Mouse (Mus musculus) spleen, adult 12 weeks (tissue): ENCODE measurements around the gene Sorcs2.
"Not testable (repeated sequence)": the region's sequence is repeated elsewhere in the genome, so short reads cannot be mapped to it uniquely, and the experiment has no call there.

Experiments used
- DNase-seq: peaks from one replicate; pipeline ENCODE4 v3.0.0; 2022; ENCODE audit warnings: low spot score

The Sorcs2 gene

GRCm38 (mm10) chr5:36390591-36390927 lies 7.4 kb downstream of the Sorcs2 start:
- not testable (repeated sequence) for DNase-seq

GRCm38 (mm10) chr5:36389731-36390590 lies 8.0 kb downstream of the Sorcs2 start:
- no peak for DNase-seq

GRCm38 (mm10) chr5:36385062-36385461 lies 12.9 kb downstream of the Sorcs2 start:
- DNase-seq = no peak

GRCm38 (mm10) chr5:36383431-36383830 lies 14.5 kb downstream of the Sorcs2 start:
- DNase-seq = no peak

- no peak for DNase-seq
Observed at GRCm38 (mm10) chr5:36382721-36383120, 15.2 kb downstream of the Sorcs2 start.

- no peak for DNase-seq
Observed at GRCm38 (mm10) chr5:36382134-36382693, 15.7 kb downstream of the Sorcs2 start.

- DNase-seq = no peak
Observed at GRCm38 (mm10) chr5:36379938-36380511, 17.9 kb downstream of the Sorcs2 start.

- DNase-seq = no peak
Observed at GRCm38 (mm10) chr5:36378370-36378738, 19.6 kb downstream of the Sorcs2 start.

- DNase-seq = no peak
Observed at GRCm38 (mm10) chr5:36377456-36378369, 20.2 kb downstream of the Sorcs2 start.

- DNase-seq = no peak
Observed at GRCm38 (mm10) chr5:36375886-36376285, 22.1 kb downstream of the Sorcs2 start.

GRCm38 (mm10) chr5:36374221-36375050 lies 23.5 kb downstream of the Sorcs2 start:
- no peak for DNase-seq

- DNase-seq = no peak
Observed at GRCm38 (mm10) chr5:36373246-36373891, 24.6 kb downstream of the Sorcs2 start.

GRCm38 (mm10) chr5:36371731-36372130 lies 26.2 kb downstream of the Sorcs2 start:
- DNase-seq = no peak

GRCm38 (mm10) chr5:36369261-36369684 lies 28.7 kb downstream of the Sorcs2 start:
- no peak for DNase-seq

GRCm38 (mm10) chr5:36368511-36369135 lies 29.3 kb downstream of the Sorcs2 start:
- DNase-seq = no peak

- DNase-seq = no peak
Observed at GRCm38 (mm10) chr5:36367911-36368310, 30.0 kb downstream of the Sorcs2 start.

- no peak for DNase-seq
Observed at GRCm38 (mm10) chr5:36367181-36367610, 30.7 kb downstream of the Sorcs2 start.

- DNase-seq = no peak
Observed at GRCm38 (mm10) chr5:36361749-36362148, 36.2 kb downstream of the Sorcs2 start.

GRCm38 (mm10) chr5:36360343-36360742 lies 37.6 kb downstream of the Sorcs2 start:
- no peak for DNase-seq

GRCm38 (mm10) chr5:36359535-36360243 lies 38.2 kb downstream of the Sorcs2 start:
- DNase-seq = no peak
